Mouse (Mus musculus) hindbrain, embryonic 14.5 days (tissue): Measurements from ENCODE around the gene Phf20. TPM values are rescaled to one million over a fixed set of nuclear protein-coding genes. Genes with fewer than 3 reads are reported as not detected.
A peak's percentile ranks its signal among the peaks of the same experiment; 100 is the strongest.
"Not testable (repeated sequence)": the region's sequence is repeated elsewhere in the genome, so short reads cannot be mapped to it uniquely, and the experiment has no call there.

Source experiments
- ATAC-seq: fragments of 200-750 bp; cut with Nextera tagmentation; 2 replicates; pipeline ENCODE4 v1.8.0; 2017; ENCODE audit warnings: moderate number of reproducible peaks, mild to moderate bottlenecking, moderate TSS enrichment, moderate library complexity; ENCODE audit not compliant: low FRiP score
- DNase-seq: peaks from one replicate; pipeline ENCODE4 v3.0.0-alpha.2; 2015; ENCODE audit warnings: low spot score
- H3K27ac ChIP-seq: fragments of 300-500 bp; sonication (generic); 2 replicates; pipeline ENCODE4 v1.5.1; 2014; ENCODE audit warnings: mild to moderate bottlenecking, moderate library complexity
- H3K27me3 ChIP-seq: fragments of 300-500 bp; sonication (generic); 2 replicates; pipeline ENCODE4 v1.6.1; 2014; ENCODE audit warnings: mild to moderate bottlenecking, low read length, mixed read lengths; ENCODE audit not compliant: control insufficient read depth, insufficient read depth
- H3K36me3 ChIP-seq: fragments of 300-500 bp; sonication (generic); replicated peaks from 2 replicates; pipeline ENCODE4 v1.6.1; 2014; ENCODE audit not compliant: control insufficient read depth, insufficient read depth
- H3K4me1 ChIP-seq: fragments of 300-500 bp; sonication (generic); replicated peaks from 2 replicates; pipeline ENCODE4 v1.6.1; 2014; ENCODE audit warnings: antibody characterized with exemption, low read length, mixed read lengths; ENCODE audit not compliant: control insufficient read depth, insufficient read depth
- H3K4me2 ChIP-seq: fragments of 300-500 bp; sonication (generic); replicated peaks from 2 replicates; pipeline ENCODE4 v1.6.1; 2014; ENCODE audit warnings: mild to moderate bottlenecking, moderate library complexity
- H3K4me3 ChIP-seq: fragments of 300-500 bp; sonication (generic); replicated peaks from 2 replicates; pipeline ENCODE4 v1.5.1; 2014; ENCODE audit warnings: mild to moderate bottlenecking, low read length
- H3K9ac ChIP-seq: fragments of 300-500 bp; sonication (generic); 2 replicates; pipeline ENCODE4 v1.6.1; 2014
- H3K9me3 ChIP-seq: fragments of 300-500 bp; sonication (generic); 2 replicates; pipeline ENCODE4 v1.6.1; 2016; ENCODE audit warnings: low read length; ENCODE audit not compliant: control insufficient read depth
- WGBS: fragments of 180-500 bp; shearing (Covaris S2); extraction: QIAGEN DNeasy Blood & Tissue Kit; methylation state at CpG from one replicate; pipeline ENCODE4 v1.1.7; 2014; 5-methylcytosine and 5-hydroxymethylcytosine counted together
- polyA plus RNA-seq: library from polyadenylated mRNA; unstranded; fragments of >200 nt; fragmentation: Nextera tagmentation; extraction: Ambion mirVana; gene quantifications from 2 replicates; pipeline ENCODE4 v1.2.1, GENCODE M21; 2014

The Phf20 gene
- polyA plus RNA-seq, 1 experiment from 2014 or later, result 107 TPM

GRCm38 (mm10) chr2:156227689-156228088 is 31.4 kb downstream of the Phf20 start:
- ATAC-seq, result no peak
- no peaks in the 10 kb centered on the region for H3K9me3 ChIP-seq
- WGBS, result 97% methylated on average over 1 of the region's 1 CpGs
- no peak for DNase-seq
- H3K36me3 ChIP-seq, result peaks cover 37% of the 10 kb centered on the region
- H3K4me3 ChIP-seq, result no peak overlapping the region
- no peak overlapping the region for H3K27ac ChIP-seq
- H3K4me2 ChIP-seq, result no peak overlapping the region
- H3K27me3 ChIP-seq, result no peaks in the 10 kb centered on the region
- H3K9ac ChIP-seq, result no peak overlapping the region
- H3K4me1 ChIP-seq, result no peaks in the 10 kb centered on the region

- no peak overlapping the region for H3K4me2 ChIP-seq
- WGBS, result 96% methylated on average over 1 of the region's 1 CpGs
These were observed 32.9 kb downstream of the Phf20 start for GRCm38 (mm10) chr2:156229171-156229570.

GRCm38 (mm10) chr2:156231340-156231739 is 35.1 kb downstream of the Phf20 start:
- DNase-seq (no peak), ATAC-seq (no peak)
- Histone ChIP-seq H3K4me3 (no peak overlapping the region), H3K9ac (no peak overlapping the region), H3K9me3 (no peaks in the 10 kb centered on the region), H3K4me2 (no peak overlapping the region), H3K27ac (no peak overlapping the region), H3K27me3 (no peaks in the 10 kb centered on the region), H3K36me3 (peaks cover 21% of the 10 kb centered on the region), H3K4me1 (no peaks in the 10 kb centered on the region)

More at GRCm38 (mm10) chr2:156229171-156229570, 32.9 kb downstream of the Phf20 start:
- H3K9ac ChIP-seq, result no peak overlapping the region
- ATAC-seq (no peak), DNase-seq (no peak)
- H3K36me3 ChIP-seq, result peaks cover 31% of the 10 kb centered on the region
- no peaks in the 10 kb centered on the region for H3K27me3 ChIP-seq
- H3K9me3 ChIP-seq, result no peaks in the 10 kb centered on the region
- H3K4me1 ChIP-seq, result no peaks in the 10 kb centered on the region
- no peak overlapping the region for H3K27ac ChIP-seq
- no peak overlapping the region for H3K4me3 ChIP-seq

GRCm38 (mm10) chr2:156233275-156233948 is 37.1 kb downstream of the Phf20 start:
- Histone ChIP-seq H3K4me3 (no peak overlapping the region), H3K36me3 (peaks cover 21% of the 10 kb centered on the region), H3K4me1 (no peaks in the 10 kb centered on the region), H3K27me3 (no peaks in the 10 kb centered on the region), H3K27ac (peak overlapping the region; percentile 54; the same call in 1 of the 2 replicates), H3K9ac (no peak overlapping the region), H3K9me3 (no peaks in the 10 kb centered on the region), H3K4me2 (no peak overlapping the region)
- WGBS, result 90% methylated on average over 3 of the region's 3 CpGs
- ATAC-seq (no peak), DNase-seq (no peak)

- DNase-seq, ATAC-seq, H3K4me1 ChIP-seq, H3K4me3 ChIP-seq, H3K27ac ChIP-seq, H3K4me2 ChIP-seq, H3K9ac ChIP-seq, H3K9me3 ChIP-seq, H3K27me3 ChIP-seq: not testable (repeated sequence)
- peaks cover 23% of the 10 kb centered on the region for H3K36me3 ChIP-seq
- 73% methylated on average over 2 of the region's 2 CpGs for WGBS
These were observed 37.8 kb downstream of the Phf20 start for GRCm38 (mm10) chr2:156234016-156234415.

- no peaks in the 10 kb centered on the region for H3K9me3 ChIP-seq
- no peaks in the 10 kb centered on the region for H3K4me1 ChIP-seq
- no peak overlapping the region for H3K27ac ChIP-seq
- ATAC-seq (no peak), DNase-seq (peak; percentile 35)
- WGBS, result 76% methylated on average over 4 of the region's 4 CpGs
- no peak overlapping the region for H3K9ac ChIP-seq
- H3K4me3 ChIP-seq, result no peak overlapping the region
- no peaks in the 10 kb centered on the region for H3K27me3 ChIP-seq
- H3K4me2 ChIP-seq, result no peak overlapping the region
- peaks cover 19% of the 10 kb centered on the region for H3K36me3 ChIP-seq
These were observed 39.6 kb downstream of the Phf20 start for GRCm38 (mm10) chr2:156235847-156236246.

GRCm38 (mm10) chr2:156241662-156242061 is 45.4 kb downstream of the Phf20 start:
- WGBS, result 89% methylated on average over 2 of the region's 2 CpGs
- no peak overlapping the region for H3K9ac ChIP-seq

GRCm38 (mm10) chr2:156243011-156243410 is 46.7 kb downstream of the Phf20 start:
- H3K36me3 ChIP-seq, result peaks cover 12% of the 10 kb centered on the region
- H3K4me2 ChIP-seq, result no peak overlapping the region
- H3K4me3 ChIP-seq, result no peak overlapping the region
- H3K27ac ChIP-seq, result no peak overlapping the region
- no peaks in the 10 kb centered on the region for H3K27me3 ChIP-seq
- no peaks in the 10 kb centered on the region for H3K9me3 ChIP-seq
- H3K4me1 ChIP-seq, result no peaks in the 10 kb centered on the region
- H3K9ac ChIP-seq, result no peak overlapping the region
- 96% methylated on average over 8 of the region's 8 CpGs for WGBS
- ATAC-seq (no peak), DNase-seq (no peak)

More at GRCm38 (mm10) chr2:156241662-156242061, 45.4 kb downstream of the Phf20 start:
- Histone ChIP-seq H3K4me2 (no peak overlapping the region), H3K27ac (no peak overlapping the region), H3K4me1 (no peaks in the 10 kb centered on the region), H3K4me3 (no peak overlapping the region), H3K36me3 (peaks cover 9% of the 10 kb centered on the region), H3K9me3 (no peaks in the 10 kb centered on the region), H3K27me3 (no peaks in the 10 kb centered on the region)
- ATAC-seq (no peak), DNase-seq (no peak)

GRCm38 (mm10) chr2:156247599-156247998 is 51.3 kb downstream of the Phf20 start:
- Histone ChIP-seq H3K4me1 (no peaks in the 10 kb centered on the region), H3K27ac (no peak overlapping the region), H3K9ac (no peak overlapping the region), H3K9me3 (no peaks in the 10 kb centered on the region), H3K27me3 (no peaks in the 10 kb centered on the region), H3K4me2 (no peak overlapping the region), H3K36me3 (peaks cover 25% of the 10 kb centered on the region), H3K4me3 (no peak overlapping the region)
- ATAC-seq (no peak), DNase-seq (no peak)

GRCm38 (mm10) chr2:156250761-156251160 is 54.5 kb downstream of the Phf20 start:
- ATAC-seq, result no peak

More at GRCm38 (mm10) chr2:156250761-156251160, 54.5 kb downstream of the Phf20 start:
- Histone ChIP-seq H3K9me3 (no peaks in the 10 kb centered on the region), H3K36me3 (peaks cover 39% of the 10 kb centered on the region), H3K27ac (no peak overlapping the region), H3K9ac (no peak overlapping the region), H3K27me3 (no peaks in the 10 kb centered on the region), H3K4me2 (no peak overlapping the region), H3K4me3 (no peak overlapping the region), H3K4me1 (no peaks in the 10 kb centered on the region)
- no peak for DNase-seq
